Mouse (Mus musculus): ENCODE measurements at regions not wholly inside any gene's neighbourhood (a gene's known extent, or its start where the extent isn't known, plus 50 kb on each side); places are given as distances from the start of the nearest gene placed in this dataset.
A peak's percentile ranks its signal among the peaks of the same experiment; 100 is the strongest.

- H3K9ac ChIP-seq: no peak overlapping the region
- WGBS: 74% methylated on average over 3 of the region's 3 CpGs
- no peak for ATAC-seq (ENCODE audit: low FRiP score)
- no peak overlapping the region for H3K4me3 ChIP-seq
- no peaks in the 10 kb centered on the region for H3K9me3 ChIP-seq (replicated peaks)
- no peak overlapping the region for H3K4me2 ChIP-seq (replicated peaks)
- no peak overlapping the region for H3K27ac ChIP-seq
- no peaks in the 10 kb centered on the region for H3K27me3 ChIP-seq
- no peaks in the 10 kb centered on the region for H3K36me3 ChIP-seq
- no peaks in the 10 kb centered on the region for H3K4me1 ChIP-seq
Measured at GRCm38 (mm10) chr5:29870537-29870936, 134.8 kb upstream of the Gm5129 start.

- no peak for ATAC-seq (ENCODE audit: low FRiP score)
- no peaks in the 10 kb centered on the region for H3K9me3 ChIP-seq (replicated peaks)
- no peak overlapping the region for H3K27ac ChIP-seq
- no peak overlapping the region for H3K4me2 ChIP-seq (replicated peaks)
- H3K4me1 ChIP-seq: no peaks in the 10 kb centered on the region
- no peak overlapping the region for H3K9ac ChIP-seq
- H3K36me3 ChIP-seq: no peaks in the 10 kb centered on the region
- H3K4me3 ChIP-seq: no peak overlapping the region
- H3K27me3 ChIP-seq: no peaks in the 10 kb centered on the region
- WGBS: 49% methylated on average over 1 of the region's 1 CpGs
Measured at GRCm38 (mm10) chr5:29875451-29875850, 137.5 kb upstream of the Il6 start.

- no peaks in the 10 kb centered on the region for H3K4me1 ChIP-seq
- no peak overlapping the region for H3K4me2 ChIP-seq (replicated peaks)
- WGBS: 81% methylated on average over 4 of the region's 4 CpGs
- ATAC-seq (ENCODE audit: low FRiP score): no peak
- H3K9ac ChIP-seq: no peak overlapping the region
- H3K4me3 ChIP-seq: no peak overlapping the region
- H3K27me3 ChIP-seq: no peaks in the 10 kb centered on the region
- no peaks in the 10 kb centered on the region for H3K9me3 ChIP-seq (replicated peaks)
- no peak overlapping the region for H3K27ac ChIP-seq
- no peaks in the 10 kb centered on the region for H3K36me3 ChIP-seq
Measured at GRCm38 (mm10) chr5:29887267-29887841, 125.6 kb upstream of the Il6 start.

DNA sequence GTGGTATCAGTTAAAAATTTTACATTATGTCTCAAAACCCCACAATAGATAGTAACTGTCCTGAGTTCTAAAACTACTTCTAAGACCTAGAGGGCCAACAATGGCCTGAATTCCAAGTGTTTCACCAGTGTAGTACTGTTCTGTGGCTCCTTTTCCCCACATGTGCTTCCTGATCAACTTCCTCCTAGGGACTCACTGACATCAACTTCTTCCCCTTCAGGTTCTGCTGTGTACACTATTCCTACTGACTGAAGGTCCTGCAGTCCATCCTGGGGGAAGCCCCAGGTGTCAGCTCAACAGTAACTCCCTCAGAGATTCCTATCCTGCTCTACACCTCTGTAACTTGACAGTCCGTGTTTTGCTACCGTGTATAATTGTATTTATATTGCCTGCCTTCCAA, 120.6 kb upstream of the Il6 start:
- no peaks in the 10 kb centered on the region for H3K36me3 ChIP-seq
- 82% methylated on average over 2 of the region's 2 CpGs for WGBS
- no peak overlapping the region for H3K4me3 ChIP-seq
- peaks cover 6% of the 10 kb centered on the region for H3K4me1 ChIP-seq
- no peak overlapping the region for H3K9ac ChIP-seq
- no peak overlapping the region for H3K27ac ChIP-seq
- H3K9me3 ChIP-seq (replicated peaks): no peaks in the 10 kb centered on the region
- ATAC-seq (ENCODE audit: low FRiP score): no peak
- H3K27me3 ChIP-seq: no peaks in the 10 kb centered on the region
- H3K4me2 ChIP-seq (replicated peaks): no peak overlapping the region

DNA sequence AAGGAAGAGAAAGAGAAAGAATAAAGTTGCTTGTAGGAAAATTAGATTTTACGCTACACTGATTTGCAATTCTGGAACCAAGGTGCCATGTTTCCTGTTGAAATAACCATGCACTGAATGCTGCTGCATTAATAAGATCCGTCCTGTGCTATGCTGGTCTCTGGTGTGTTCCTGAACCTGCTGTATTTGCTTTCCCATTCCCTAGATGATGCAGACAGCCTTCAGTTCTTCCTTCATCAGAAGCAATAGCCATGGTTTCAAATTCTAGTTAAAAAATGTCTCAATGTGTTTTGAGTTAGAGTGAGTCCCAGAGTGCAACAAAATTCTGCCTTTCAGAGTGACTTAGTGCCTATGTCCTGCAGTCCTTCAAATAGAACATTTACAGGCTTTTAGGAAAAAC, 120.1 kb upstream of the Il6 start:
- no peak overlapping the region for H3K4me3 ChIP-seq
- no peak overlapping the region for H3K9ac ChIP-seq
- no peak overlapping the region for H3K27ac ChIP-seq
- no peak for ATAC-seq (ENCODE audit: low FRiP score)
- peaks cover 6% of the 10 kb centered on the region for H3K4me1 ChIP-seq
- 86% methylated on average over 2 of the region's 2 CpGs for WGBS
- H3K9me3 ChIP-seq (replicated peaks): no peaks in the 10 kb centered on the region
- H3K36me3 ChIP-seq: no peaks in the 10 kb centered on the region
- no peak overlapping the region for H3K4me2 ChIP-seq (replicated peaks)
- H3K27me3 ChIP-seq: no peaks in the 10 kb centered on the region

- H3K27ac ChIP-seq: no peak overlapping the region
- H3K9ac ChIP-seq: no peak overlapping the region
- H3K4me1 ChIP-seq: peaks cover 6% of the 10 kb centered on the region
- no peaks in the 10 kb centered on the region for H3K9me3 ChIP-seq (replicated peaks)
- no peak overlapping the region for H3K4me2 ChIP-seq (replicated peaks)
- no peaks in the 10 kb centered on the region for H3K27me3 ChIP-seq
- no peaks in the 10 kb centered on the region for H3K36me3 ChIP-seq
- 64% methylated on average over 5 of the region's 5 CpGs for WGBS
- no peak overlapping the region for H3K4me3 ChIP-seq
- no peak for ATAC-seq (ENCODE audit: low FRiP score)
Measured at GRCm38 (mm10) chr5:29893829-29894228, 119.1 kb upstream of the Il6 start.

DNA sequence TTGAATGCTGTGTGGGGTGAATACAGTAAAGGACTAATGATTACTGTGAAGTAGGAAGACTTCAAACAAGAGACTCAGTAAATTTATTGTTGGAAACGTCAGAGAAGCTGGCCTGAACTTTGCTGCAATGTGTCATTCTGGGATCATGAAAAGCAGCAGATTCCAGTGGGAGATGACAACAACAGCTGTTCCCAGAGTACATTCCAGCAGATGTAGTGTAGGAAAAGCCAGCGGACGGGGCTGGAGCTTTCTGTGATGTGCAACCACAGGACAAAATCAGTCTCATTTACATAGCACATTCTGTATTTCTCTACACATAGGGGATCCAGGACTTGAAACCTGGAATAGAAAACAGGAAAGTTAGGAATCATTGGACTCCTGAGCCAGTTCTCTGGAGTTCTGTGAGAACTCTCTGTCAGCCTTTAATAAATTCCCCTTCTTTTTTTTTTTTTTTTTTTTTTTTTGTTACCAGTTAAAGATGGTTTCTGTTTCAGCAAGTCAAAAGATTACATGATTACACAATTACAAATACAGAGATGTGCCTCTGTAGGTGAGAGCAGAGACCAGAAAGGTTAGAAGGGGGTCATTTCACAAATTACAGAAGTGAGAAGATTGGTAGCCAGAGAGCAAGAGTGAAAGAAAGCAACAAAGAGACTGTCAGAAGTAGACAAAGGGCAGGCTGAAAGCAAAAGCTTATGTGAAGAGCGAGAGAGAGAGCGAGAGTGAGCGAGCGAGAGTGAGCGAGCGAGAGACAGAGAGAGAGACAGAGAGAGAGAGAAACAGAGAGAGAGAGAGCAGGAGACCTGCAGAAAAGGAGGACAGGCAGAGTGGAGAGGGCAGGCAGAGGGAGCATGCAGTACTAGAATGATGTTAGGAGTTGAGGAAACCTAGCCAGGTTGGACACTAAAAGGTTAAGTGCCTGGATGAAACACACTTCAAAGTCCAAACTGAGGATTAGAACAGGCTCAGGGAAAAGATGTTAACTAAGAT, 118.0 kb upstream of the Il6 start:
- H3K9ac ChIP-seq: no peak overlapping the region
- ATAC-seq (ENCODE audit: low FRiP score): no peak

DNA sequence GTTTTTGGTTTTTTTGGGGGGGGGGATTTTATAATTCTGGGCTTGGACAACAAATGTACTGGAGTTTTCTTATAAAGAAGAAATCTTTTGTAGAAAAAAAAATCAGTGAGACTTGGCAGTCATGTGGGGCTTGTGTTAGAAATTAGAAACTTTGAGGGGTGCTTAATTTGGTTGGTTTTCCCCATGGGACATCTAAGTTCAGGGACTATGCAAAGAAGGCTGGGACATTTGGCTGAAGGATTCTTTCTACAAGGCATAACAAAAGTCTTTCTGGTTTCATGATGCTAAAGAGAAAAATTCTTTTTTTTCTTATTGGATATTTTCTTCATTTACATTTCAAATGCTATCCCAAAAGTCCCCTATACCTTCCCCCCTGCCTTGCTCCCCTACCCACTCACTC, 115.3 kb upstream of the Il6 start:
- no peak overlapping the region for H3K9ac ChIP-seq
- no peak overlapping the region for H3K27ac ChIP-seq
- no peaks in the 10 kb centered on the region for H3K27me3 ChIP-seq
- H3K4me1 ChIP-seq: peaks cover 6% of the 10 kb centered on the region
- no peak overlapping the region for H3K4me3 ChIP-seq
- no peak overlapping the region for H3K4me2 ChIP-seq (replicated peaks)
- H3K36me3 ChIP-seq: no peaks in the 10 kb centered on the region
- ATAC-seq (ENCODE audit: low FRiP score): no peak
- H3K9me3 ChIP-seq (replicated peaks): no peaks in the 10 kb centered on the region

More for the DNA sequence above, 118.0 kb upstream of the Il6 start:
- 39% methylated on average over 9 of the region's 9 CpGs for WGBS
- peaks cover 6% of the 10 kb centered on the region for H3K4me1 ChIP-seq
- H3K36me3 ChIP-seq: no peaks in the 10 kb centered on the region
- no peaks in the 10 kb centered on the region for H3K27me3 ChIP-seq
- H3K4me3 ChIP-seq: no peak overlapping the region
- no peaks in the 10 kb centered on the region for H3K9me3 ChIP-seq (replicated peaks)
- peak overlapping the region; percentile 34; the same call in 1 of the 2 replicates for H3K4me2 ChIP-seq (replicated peaks)
- H3K27ac ChIP-seq: no peak overlapping the region

GRCm38 (mm10) chr5:29901716-29902115, 111.2 kb upstream of the Il6 start:
- Histone ChIP-seq H3K4me3 (no peak overlapping the region), H3K4me2 (replicated peaks) (no peak overlapping the region), H3K9me3 (replicated peaks) (no peaks in the 10 kb centered on the region), H3K27ac (no peak overlapping the region), H3K4me1 (no peaks in the 10 kb centered on the region), H3K9ac (no peak overlapping the region), H3K27me3 (no peaks in the 10 kb centered on the region), H3K36me3 (no peaks in the 10 kb centered on the region)
- no peak for ATAC-seq (ENCODE audit: low FRiP score)
- WGBS: 81% methylated on average over 2 of the region's 2 CpGs

DNA sequence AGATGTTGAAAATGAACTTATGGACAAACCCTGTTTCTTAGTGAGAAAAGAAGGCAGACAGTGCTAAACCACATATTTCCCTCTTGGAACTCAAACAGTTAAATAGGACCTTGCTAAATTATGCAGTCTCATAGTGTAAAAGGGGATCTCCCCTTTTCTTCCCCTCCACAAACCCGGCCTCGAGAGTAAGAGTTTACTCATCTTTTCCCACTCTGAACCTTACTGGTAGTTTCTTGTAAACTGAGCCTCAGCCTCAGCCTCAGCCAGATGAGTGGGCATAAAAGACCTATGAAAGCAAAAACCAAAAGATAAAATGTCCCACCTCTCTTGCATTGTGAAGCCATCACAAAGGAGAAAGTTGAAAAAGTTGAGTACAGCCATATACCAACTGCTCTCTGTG, 92.6 kb upstream of the Il6 start:
- Histone ChIP-seq H3K27ac (no peak overlapping the region), H3K36me3 (no peaks in the 10 kb centered on the region), H3K27me3 (no peaks in the 10 kb centered on the region), H3K9ac (no peak overlapping the region), H3K4me1 (no peaks in the 10 kb centered on the region), H3K4me2 (replicated peaks) (no peak overlapping the region), H3K9me3 (replicated peaks) (peaks cover 10% of the 10 kb centered on the region; the same call in 1 of the 2 replicates), H3K4me3 (no peak overlapping the region)
- ATAC-seq (ENCODE audit: low FRiP score): no peak
- WGBS: 69% methylated on average over 2 of the region's 2 CpGs

DNA sequence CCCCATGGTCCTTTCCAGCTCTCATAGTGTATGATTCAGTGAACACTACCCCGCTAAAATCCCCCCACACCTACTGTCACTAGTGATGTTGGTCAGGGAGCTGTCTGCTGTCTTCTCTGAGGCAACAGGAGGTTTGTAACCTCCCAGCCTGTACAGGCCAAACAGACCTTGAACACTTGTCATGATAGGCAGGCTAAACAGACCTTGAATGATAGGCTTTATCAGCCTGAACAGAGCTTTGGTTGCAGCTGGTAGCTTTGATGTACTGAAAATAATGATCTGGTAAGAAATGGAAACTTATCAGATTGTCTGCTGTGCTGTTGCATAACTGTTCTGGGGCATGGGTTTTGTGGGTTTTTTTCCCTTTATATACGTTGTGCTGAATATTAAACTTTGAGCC, 87.4 kb upstream of the Il6 start:
- H3K36me3 ChIP-seq: no peaks in the 10 kb centered on the region
- H3K4me3 ChIP-seq: no peak overlapping the region
- no peaks in the 10 kb centered on the region for H3K4me1 ChIP-seq
- H3K4me2 ChIP-seq (replicated peaks): no peak overlapping the region
- WGBS: 85% methylated on average over 2 of the region's 2 CpGs
- H3K9me3 ChIP-seq (replicated peaks): no peaks in the 10 kb centered on the region
- H3K27ac ChIP-seq: no peak overlapping the region
- H3K9ac ChIP-seq: no peak overlapping the region
- no peaks in the 10 kb centered on the region for H3K27me3 ChIP-seq
- no peak for ATAC-seq (ENCODE audit: low FRiP score)

- H3K9ac ChIP-seq: no peak overlapping the region
- no peak overlapping the region for H3K4me3 ChIP-seq
- H3K9me3 ChIP-seq (replicated peaks): no peaks in the 10 kb centered on the region
- H3K27ac ChIP-seq: no peak overlapping the region
- no peaks in the 10 kb centered on the region for H3K4me1 ChIP-seq
- H3K27me3 ChIP-seq: no peaks in the 10 kb centered on the region
- no peaks in the 10 kb centered on the region for H3K36me3 ChIP-seq
- no peak for ATAC-seq (ENCODE audit: low FRiP score)
- 83% methylated on average over 1 of the region's 1 CpGs for WGBS
- H3K4me2 ChIP-seq (replicated peaks): no peak overlapping the region
Measured at GRCm38 (mm10) chr5:29927594-29927993, 85.3 kb upstream of the Il6 start.

GRCm38 (mm10) chr5:29929381-29929780, 83.5 kb upstream of the Il6 start:
- no peaks in the 10 kb centered on the region for H3K36me3 ChIP-seq
- no peak overlapping the region for H3K4me3 ChIP-seq
- no peak overlapping the region for H3K27ac ChIP-seq
- no peak overlapping the region for H3K4me2 ChIP-seq (replicated peaks)
- H3K9ac ChIP-seq: no peak overlapping the region
- H3K4me1 ChIP-seq: no peaks in the 10 kb centered on the region
- WGBS: 91% methylated on average over 2 of the region's 2 CpGs
- no peaks in the 10 kb centered on the region for H3K9me3 ChIP-seq (replicated peaks)
- no peak for ATAC-seq (ENCODE audit: low FRiP score)
- H3K27me3 ChIP-seq: no peaks in the 10 kb centered on the region
